Mouse (Mus musculus): ENCODE measurements around the gene Fam110a. TPM values are rescaled to one million over a fixed set of nuclear protein-coding genes. Genes with fewer than 3 reads are reported as not detected.

Fam110a gene
- polyA plus RNA-seq, 1 experiment, result 9.0 TPM

- TF ChIP-seq POLR2A (IDR thresholded peaks at IDR 0.05; ENCODE audit: low read depth, low read length) (no peak), CTCF (IDR thresholded peaks at IDR 0.05; ENCODE audit: extremely low read depth, insufficient read depth, insufficient read length, insufficient replicate concordance) (no peak)
These were observed 58.4 kb downstream of the Fam110a start for GRCm38 (mm10) chr2:151921596-151921995.

DNA sequence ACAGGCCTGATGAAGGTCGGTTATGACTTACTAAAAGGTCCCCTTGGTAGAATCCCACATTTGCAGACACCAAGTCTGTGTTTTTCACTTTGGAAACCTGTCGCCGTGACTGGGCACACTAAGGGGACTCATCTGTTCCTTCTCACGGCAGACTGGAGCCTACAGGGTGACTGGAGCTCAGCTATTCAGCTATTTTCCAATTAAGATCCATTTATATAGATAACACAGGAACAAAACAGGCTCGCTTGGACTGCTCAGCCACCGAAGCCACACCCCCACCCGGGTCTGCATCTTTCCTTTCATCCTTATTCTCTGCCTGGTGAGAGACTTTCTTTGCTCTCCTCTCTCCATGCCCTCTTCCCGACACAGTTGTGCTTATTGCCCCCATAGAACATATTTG lies 59.0 kb downstream of the Fam110a start:
- H3K36me3 ChIP-seq (ENCODE audit: control insufficient read depth, insufficient read depth, low read length), result no peaks in the 10 kb centered on the region
- WGBS, result 84% methylated on average over 8 of the region's 8 CpGs
- no peak for DNase-seq (ENCODE audit: low read depth in 1 of 2, low spot score in 2 of 2)
- no peak overlapping the region for H3K27ac ChIP-seq (ENCODE audit: insufficient read depth, low read length)
- H3K27me3 ChIP-seq (ENCODE audit: control insufficient read depth, insufficient read depth, low read length), result no peaks in the 10 kb centered on the region
- H3K4me1 ChIP-seq (ENCODE audit: control insufficient read depth, insufficient read depth, insufficient read length), result no peaks in the 10 kb centered on the region
- TF ChIP-seq POLR2A (IDR thresholded peaks at IDR 0.05; ENCODE audit: low read depth, low read length) (no peak), CTCF (IDR thresholded peaks at IDR 0.05; ENCODE audit: extremely low read depth, insufficient read depth, insufficient read length, insufficient replicate concordance) (no peak)
- H3K4me3 ChIP-seq (ENCODE audit: extremely low read depth, insufficient read depth, insufficient read length), result no peak overlapping the region

More at GRCm38 (mm10) chr2:151921596-151921995, 58.4 kb downstream of the Fam110a start:
- H3K36me3 ChIP-seq (ENCODE audit: control insufficient read depth, insufficient read depth, low read length), result no peaks in the 10 kb centered on the region
- 74% methylated on average over 4 of the region's 4 CpGs for WGBS
- DNase-seq (ENCODE audit: low read depth in 1 of 2, low spot score in 2 of 2), result no peak
- no peaks in the 10 kb centered on the region for H3K4me1 ChIP-seq (ENCODE audit: control insufficient read depth, insufficient read depth, insufficient read length)
- no peak overlapping the region for H3K27ac ChIP-seq (ENCODE audit: insufficient read depth, low read length)
- no peak overlapping the region for H3K4me3 ChIP-seq (ENCODE audit: extremely low read depth, insufficient read depth, insufficient read length)
- H3K27me3 ChIP-seq (ENCODE audit: control insufficient read depth, insufficient read depth, low read length), result no peaks in the 10 kb centered on the region

Other genes with a start within 250 kb of the Fam110a start
- 39.5 and 43.2 TPM in 2 replicates for gene Psmf1, start 236.0 kb downstream of the Fam110a start, polyA plus RNA-seq (2012; rRNA removed)
- gene Rspo4, start 137.3 kb downstream of the Fam110a start, polyA plus RNA-seq (2012; rRNA removed), result not detected in 2 replicates
- 0.57 and 0.86 TPM in 2 replicates for gene Angpt4, start 69.0 kb downstream of the Fam110a start, polyA plus RNA-seq (2012; rRNA removed)
- 2.1 and 2.9 TPM in 2 replicates for gene Slc52a3, start 16.3 kb upstream of the Fam110a start, polyA plus RNA-seq (2012; rRNA removed)
- not detected in 2 replicates for gene Scrt2, start 101.3 kb upstream of the Fam110a start, polyA plus RNA-seq (2012; rRNA removed)
- 13.3 and 15.2 TPM in 2 replicates for gene Srxn1, start 125.3 kb upstream of the Fam110a start, polyA plus RNA-seq (2012; rRNA removed)
- gene Tcf15, start 163.3 kb upstream of the Fam110a start, polyA plus RNA-seq (2012; rRNA removed), result 0.56 and 0.79 TPM in 2 replicates
- gene Csnk2a1, start 246.6 kb upstream of the Fam110a start, polyA plus RNA-seq (2012; rRNA removed), result 10.7 and 12.0 TPM in 2 replicates